Mouse (Mus musculus) heart, adult 18-20 months (tissue): ENCODE data around the gene Nrxn3. TPM values are rescaled to one million over a fixed set of nuclear protein-coding genes. Genes with fewer than 3 reads are reported as not detected.

ENCODE experiments used
- DNase-seq, 2 experiments: peaks; one replicate each; pipeline ENCODE4 v3.0.0; 2021 to 2022; ENCODE audit warnings: mixed read lengths in 1 of 2
- total RNA-seq, 2 experiments: library from RNA; stranded (reverse); gene quantifications; 2 replicates each; pipeline ENCODE4 v1.2.3; 2021

The Nrxn3 gene
- total RNA-seq, 2 experiments from 2014 or later = 0.10 to 0.15 TPM

DNA sequence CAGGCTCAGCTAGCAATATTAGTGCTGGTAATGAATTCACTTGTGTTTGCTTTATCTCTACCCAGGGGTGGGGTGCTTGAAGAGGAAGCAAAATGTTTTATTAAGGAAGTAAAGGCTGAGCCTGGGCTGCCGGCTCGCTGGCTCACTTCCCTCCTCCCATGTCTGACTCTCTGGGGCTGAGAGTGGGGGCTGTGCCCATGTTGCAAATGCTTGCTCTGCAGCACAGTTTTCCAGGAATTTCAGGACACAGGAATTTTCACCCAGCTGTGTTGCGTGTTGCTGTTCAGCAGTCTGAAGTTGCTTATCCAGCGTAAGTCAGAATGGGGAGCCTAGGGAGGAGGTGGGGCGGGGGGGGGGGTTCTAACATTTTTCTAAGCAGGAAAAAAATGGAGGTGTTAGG, 89.5 kb downstream of the Nrxn3 start:
- peak; percentile 3 to 29 for DNase-seq

DNA sequence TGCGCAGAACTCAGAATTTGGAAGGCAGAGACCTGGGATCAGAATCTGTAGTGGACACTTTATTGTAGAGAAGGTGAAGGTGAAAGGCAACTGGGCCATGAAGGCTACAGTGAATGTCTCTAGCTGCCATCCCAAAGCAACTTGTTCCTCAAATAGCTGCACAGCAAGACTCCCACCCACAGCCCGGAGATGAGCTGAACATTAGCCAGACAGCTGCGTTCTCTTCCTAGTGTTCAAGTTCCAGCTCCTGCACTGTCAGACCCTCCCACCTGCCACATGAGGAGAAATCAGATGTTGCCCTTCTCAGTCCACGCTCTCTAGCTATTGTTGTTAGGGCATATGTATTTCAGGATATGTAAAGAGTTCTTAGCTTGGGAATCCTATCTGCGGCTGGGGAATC, 94.2 kb downstream of the Nrxn3 start:
- DNase-seq = no peak

DNA sequence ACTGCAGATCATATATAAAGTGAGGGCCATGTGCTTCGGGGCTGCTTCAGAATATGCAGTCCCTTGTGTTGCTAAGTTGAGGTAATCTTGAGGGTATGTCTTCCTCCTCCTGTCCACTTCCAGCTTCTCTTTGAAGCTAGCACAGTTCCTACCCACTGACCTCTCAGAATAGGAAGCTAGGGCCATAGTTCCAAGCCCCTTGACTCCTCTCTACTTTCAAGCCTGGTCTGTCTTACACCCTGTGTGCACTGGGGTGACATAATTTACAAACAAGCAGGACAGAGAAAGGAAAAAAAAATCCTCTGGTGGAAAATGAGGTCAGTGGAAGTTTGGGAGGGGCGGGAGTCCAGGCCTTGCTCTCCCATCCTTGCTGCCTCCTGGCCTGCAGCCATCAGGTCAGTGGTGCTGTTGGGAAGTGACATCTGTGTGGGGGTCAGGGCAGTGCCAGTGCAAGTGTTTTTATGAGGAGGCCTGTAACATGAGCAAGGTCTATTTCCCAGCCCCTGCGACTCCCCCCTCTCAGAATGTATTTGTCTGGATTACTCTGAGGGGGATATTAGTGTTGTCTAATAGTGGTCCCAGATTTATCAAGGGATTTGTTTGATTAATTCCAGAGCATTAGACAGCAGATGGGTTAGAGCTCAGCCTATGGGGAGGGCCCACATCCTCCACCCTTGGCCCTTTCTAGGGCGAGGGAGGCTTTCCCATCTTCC, 96.1 kb downstream of the Nrxn3 start:
- DNase-seq = peak; percentile 41 to 62

DNA sequence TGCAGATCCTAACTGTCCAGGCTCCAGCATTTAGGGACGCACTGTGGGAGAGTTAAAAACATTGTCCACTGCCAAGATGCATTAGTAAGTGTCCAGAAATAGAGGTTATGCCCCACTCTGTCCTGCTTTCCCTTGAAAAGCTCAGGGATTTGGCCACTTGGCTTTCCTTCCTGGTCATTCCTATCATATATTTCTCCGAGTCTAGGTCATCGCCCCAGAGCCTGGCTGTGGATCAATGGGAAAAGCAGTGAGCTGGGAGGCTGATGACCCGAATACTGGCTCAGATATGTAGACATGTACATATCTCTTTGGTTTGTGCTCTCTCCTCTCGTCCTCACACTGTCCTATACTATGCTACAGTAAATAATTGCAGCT, 96.6 kb downstream of the Nrxn3 start:
- peak; percentile 27 to 41 for DNase-seq

DNA sequence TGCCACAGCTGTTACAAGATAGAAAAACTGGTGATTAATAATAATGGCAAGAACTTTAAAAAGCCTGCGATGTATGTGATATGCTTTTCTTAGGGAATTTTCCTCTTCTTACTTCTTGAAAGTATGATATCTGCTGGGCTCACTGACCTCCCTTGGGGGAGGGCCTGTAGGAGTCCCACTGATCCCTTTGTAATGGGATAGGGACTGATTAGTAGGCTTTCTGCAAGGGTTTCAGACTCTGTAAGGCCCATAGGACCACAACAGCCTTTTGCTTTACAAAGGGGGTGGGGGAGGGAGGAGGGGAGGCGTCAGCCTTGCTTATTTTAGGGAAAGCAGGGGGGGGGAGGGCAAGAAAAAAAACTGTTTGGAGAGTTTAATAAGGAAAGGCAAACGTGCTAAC, 97.5 kb downstream of the Nrxn3 start:
- DNase-seq = no peak

DNA sequence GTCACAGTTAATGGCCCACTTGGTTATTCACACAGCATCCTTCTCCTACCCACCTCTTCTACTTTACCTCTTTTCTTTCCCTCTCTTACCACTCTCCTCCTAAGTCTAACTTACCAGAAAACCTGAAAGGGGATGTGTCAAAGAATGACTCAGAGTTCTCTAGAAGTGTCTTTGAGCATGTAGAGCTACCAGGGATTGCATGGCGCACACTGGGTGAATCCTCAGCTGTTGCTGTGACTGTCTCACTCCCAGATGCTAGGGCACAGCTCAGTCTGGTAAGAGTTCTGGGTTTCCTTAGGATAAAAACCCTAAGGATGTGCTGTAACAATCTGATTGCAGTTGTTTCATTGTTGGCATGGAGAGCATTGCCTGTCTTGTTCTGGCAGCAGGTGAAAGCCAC, 108.2 kb downstream of the Nrxn3 start:
- DNase-seq = no peak

DNA sequence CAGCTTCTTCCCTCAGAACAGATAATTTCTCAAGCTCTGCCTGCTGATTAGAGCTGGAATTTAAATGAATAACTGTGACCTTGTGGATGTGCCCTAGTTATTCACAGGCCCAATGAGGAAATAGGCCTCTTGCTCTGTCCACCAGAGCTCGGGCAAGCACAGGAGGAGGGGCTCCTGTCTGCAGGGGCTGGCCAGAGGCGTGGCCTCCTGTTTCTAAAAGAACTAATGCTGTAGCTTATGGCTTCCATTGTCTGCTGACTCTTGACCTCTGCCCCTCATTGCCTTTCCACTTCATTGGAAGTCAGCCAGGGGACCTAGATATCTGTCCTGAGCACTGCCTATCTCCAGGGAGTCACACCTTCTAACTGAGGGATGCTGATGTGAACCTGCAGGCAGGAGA, 113.1 kb downstream of the Nrxn3 start:
- DNase-seq = no peak

DNA sequence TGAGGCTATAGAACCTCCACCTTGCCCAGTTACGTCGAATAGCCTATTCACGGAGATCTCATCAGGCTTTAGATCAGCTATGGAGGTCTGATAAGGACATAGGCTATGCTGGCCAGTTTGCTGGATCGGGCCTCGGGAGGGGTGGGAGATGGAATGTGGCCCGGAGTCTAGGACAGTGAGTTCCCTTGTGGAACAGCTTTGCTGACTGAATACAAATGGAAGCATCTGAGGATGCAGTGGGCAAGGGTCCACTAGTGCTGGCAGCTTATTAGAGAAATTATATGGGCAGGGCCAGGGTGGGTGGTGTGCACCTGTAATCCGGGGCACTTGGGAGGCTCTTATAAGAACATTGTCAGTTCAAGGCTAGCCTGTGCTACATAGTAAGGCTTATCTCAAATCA, 117.0 kb downstream of the Nrxn3 start:
- no peak for DNase-seq

DNA sequence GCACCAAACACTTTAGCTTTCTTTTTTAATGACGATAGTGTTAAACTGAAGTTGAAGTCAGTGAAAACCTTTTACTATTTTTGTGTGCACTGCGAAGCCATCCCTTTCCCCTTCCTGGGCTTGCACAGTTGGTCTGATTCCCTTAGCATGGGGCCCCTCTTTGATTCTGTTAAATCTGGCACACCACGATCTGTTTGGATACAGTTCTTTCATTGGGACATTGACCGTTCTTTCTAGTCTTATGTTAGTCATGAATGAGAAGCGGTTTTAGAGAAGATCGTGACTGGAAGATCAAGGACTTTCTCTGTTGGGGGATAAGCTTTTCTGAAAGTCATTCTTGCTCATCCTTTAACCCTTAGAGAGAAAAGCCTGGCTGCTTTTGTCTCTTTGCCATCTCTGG, 118.7 kb downstream of the Nrxn3 start:
- DNase-seq = no peak

DNA sequence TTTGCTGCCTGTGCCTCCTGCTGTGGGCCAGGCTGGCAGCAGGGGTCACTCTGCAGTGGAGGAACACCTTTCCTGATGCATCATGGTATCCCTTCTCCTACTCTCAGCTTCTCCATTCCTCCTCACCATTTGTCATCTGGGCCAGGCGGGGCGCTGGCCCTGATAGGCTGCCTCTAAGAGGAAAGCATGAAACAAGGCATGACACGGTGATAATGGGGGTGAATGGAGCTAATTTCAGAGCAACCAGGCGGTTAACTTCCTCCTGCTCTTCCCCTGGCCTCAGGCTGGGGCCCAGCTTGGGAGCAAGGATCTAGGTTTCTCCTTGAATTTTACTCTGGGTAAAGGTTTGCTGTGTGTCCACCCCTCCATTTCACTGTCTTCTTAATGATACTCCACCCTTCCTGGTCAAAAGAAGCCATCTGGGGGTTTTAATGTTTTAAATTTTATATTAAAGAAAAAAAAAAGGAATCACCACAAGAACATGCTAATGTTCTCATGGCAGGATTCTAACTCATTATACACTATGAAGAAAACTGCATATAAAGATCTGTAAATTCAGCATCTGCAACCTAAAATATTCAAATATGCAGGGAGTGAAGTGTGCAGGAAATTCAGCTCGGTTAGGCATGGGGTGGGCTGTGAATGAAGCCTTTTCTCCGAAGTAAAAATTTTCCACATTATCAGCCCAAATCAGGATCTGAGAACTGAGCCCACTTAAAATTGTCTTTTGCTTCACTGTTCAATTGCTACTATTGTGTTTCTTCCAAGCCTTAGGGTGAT, 127.9 kb downstream of the Nrxn3 start:
- DNase-seq = no peak

DNA sequence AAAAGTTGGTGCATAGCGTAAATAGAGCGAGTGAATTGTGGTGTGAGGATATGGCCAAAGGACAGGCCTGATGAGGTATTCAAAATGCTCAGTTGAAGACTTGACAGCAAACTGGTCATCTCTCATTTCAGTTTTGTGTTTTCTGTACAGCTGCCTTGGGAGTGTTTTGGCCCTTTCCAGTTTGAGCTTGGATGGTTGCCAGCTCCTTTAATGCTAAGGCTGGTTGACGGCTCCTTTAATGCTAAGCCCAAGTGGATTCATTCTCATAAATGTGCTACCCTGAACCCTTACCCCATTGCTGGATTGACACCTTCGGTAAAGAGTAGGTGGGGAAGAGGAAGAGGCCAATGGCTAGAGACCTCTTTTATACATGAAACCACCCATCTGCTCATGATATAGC, 131.4 kb downstream of the Nrxn3 start:
- no peak for DNase-seq

DNA sequence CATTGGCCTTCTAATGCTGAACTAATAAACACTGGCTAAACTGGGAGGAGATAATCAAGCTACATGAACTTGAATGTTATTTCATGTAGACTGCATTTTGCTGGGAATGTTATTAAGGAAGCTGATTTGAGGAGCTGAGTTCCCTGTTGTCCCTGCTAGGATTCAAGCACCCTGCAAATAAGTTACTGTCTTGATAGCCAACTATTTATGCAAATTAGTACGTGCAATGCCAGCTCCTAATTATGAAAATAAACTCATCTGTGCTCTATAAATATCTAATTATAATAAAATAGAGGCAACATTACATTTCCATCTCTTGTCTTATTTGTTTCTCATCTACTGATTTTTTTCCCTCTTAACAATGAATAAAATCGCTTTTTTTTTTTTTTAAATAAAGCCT, 135.0 kb downstream of the Nrxn3 start:
- no peak for DNase-seq

DNA sequence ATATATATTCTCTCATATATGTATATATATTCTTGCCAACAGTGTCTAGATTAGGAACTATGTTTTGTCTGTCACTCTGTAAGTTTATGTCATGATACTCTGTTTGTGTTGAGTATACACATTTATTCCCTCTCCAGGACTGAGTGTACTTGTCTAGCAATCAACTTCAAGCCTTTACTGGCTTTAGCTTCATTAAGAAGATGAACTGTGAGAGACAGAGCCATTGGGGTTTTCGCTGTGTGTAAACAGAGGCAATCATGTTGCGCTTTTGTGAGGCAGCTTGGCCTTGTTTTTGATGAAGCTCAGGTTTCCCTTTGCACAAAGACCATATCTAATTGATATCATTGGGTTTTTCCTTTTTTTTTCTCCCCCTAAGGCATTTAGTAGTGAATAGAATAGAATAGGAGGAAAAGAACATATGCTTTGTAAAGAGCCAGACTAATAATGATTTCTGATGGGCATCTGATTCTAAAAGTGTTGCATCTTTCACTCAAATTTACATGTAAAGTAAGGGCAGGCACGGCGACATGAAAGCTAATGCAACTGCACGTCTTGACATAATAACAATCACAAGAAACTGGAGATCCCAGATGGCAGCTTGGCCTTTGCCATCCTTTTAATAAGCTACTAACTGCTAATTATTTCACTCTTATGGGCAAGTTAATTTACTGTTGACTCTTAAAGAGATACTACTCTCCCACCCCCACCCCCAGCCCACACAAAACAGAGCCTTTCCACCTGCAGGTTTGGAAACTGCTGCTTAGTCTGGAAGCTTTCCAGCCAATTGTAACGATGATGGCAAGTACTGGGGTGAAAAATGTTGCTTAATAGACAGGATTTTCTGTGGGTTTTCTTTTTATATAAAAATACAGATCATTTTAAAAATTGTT, 137.0 kb downstream of the Nrxn3 start:
- DNase-seq = no peak

DNA sequence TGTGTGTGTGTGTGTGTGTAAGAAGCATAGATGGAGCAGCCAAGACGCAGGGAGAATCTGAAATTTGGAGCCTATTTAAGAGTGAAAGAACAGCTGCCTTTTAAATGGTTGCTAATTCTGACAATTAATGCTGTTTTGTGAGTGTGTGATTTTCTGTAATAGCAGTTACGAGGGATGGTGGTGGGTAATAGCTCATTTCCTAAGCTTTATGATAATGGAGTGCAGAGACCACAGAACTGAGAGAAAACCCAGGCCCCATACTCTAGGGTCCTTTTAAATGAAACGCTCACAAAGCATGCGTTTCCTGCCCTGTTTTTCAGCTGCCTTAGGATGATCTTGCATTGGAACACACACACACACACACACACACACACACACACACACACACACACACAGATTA, 137.7 kb downstream of the Nrxn3 start:
- DNase-seq = no peak

DNA sequence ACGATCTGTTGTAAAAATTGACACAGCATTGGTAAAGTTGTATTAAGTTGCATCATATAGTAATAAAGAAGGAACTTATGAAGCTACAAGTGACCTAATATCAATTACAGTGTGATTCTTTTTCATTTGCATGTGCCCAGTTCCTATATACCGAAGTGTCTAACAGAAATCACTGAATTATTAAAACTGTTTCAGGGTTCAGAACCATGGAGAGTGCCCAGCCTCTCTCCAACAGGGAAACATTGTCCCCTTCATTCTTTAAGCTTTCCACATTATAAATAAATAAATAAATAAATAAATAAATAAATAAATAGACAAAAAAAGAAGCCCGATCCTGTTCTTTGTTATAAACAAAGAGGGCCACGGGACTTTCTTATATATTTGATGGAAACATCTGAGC, 140.4 kb downstream of the Nrxn3 start:
- no peak for DNase-seq

DNA sequence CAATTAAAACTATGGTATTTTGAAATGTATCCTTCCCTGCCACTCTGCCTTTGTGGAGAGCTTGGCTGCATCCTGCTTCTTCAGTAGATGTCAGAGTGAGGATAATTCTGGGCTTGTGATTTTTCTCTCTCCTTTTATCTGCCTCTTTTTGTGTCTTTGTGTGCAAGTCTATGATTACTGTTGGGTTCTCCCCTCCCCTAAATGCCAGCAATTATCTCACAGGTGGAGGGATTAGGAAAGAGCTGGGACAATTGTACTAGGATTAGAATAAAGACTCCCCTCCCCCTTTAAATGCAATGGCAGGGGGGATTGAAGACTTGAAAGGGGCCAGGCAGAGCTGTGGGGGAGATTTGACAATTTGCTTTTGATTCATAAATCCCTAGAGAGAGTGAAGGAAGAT, 145.6 kb downstream of the Nrxn3 start:
- DNase-seq = no peak

DNA sequence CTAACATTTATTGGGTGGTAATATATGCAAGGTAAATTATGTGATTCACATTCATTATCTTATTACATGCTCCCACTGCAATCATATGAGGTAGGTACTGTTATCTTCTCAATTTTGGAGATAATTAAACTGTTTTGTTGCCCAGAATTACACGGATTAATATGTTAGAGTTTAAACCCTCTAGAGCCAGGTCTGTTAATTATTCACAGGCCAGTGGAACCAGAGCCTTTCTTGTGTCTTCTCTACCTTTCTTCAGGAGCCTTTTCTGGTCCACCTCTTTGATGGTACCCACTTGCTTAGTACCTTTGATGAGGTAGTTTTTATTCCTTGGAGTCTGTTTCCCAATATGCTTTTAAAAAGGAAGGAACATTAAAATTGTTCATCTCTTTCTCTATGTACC, 174.7 kb downstream of the Nrxn3 start:
- no peak for DNase-seq

DNA sequence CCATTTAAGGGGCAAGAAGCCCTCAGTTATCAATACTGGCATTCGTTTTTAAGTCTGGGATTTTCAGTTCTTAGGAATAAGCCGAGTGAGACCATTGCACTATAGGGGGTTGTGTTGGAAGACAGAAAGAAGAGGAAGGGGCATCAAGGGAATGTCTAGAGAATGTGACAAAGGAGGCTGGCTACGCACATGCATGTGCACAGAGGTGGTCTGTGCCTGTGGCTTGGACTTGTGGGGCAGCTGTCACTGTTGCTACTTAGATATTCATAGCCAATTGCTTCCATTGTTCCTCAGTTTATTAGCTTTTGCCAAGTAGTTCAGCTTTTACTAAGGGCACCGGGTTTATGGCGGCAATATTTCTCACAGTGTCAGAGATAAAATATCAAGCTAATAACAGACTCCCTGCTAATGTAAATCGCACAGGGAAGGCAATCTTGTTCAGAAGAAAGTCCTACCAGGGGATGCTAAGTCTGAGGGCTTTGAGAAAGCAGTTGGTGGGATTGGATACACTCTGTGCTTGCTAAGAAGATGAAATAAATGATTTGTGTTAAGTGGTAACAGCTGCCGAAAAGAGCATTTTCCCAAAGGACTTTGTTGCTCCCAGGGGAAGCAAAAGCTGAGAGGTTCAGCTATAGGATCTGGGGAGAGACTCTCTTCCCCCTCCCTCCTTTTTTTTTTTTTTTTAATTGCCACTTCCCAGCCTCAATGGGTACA, 177.5 kb downstream of the Nrxn3 start:
- DNase-seq = no peak

DNA sequence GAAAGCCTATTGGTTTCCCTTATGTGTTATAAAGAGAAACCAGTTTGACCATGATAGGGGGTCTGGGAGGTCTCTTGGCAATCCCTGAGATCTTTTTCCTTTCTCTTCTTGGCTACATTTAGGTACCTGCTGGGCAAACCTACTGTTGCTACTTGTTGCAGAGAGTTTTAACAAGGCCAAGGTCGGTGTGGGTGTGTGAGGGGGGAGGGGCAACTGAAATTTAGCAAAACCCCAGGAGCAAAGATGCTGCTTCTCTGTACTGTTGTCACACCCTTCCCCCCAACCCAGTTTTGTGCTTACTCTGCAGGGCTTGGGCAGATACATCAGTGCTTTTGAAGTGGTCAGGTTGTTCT, 178.0 kb downstream of the Nrxn3 start:
- no peak for DNase-seq

DNA sequence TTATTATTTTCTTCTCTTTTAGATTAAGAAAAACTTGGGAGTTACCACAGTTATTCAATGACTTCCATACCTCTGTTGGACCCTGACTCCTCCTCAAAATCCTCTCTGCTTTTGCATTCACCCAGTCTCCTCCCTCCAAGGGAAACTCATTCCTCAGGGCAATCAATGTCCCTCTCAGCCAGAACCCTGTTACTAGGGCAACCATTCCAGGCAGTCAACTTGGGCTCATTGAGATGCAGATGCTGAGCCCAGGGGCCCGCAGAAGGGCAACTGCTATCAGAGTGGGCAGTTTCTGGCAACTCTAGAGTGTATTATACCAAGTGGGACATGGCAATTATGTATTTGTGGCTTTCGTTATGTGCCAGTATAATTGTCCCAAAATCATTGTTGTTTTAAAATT, 188.1 kb downstream of the Nrxn3 start:
- DNase-seq = no peak

DNA sequence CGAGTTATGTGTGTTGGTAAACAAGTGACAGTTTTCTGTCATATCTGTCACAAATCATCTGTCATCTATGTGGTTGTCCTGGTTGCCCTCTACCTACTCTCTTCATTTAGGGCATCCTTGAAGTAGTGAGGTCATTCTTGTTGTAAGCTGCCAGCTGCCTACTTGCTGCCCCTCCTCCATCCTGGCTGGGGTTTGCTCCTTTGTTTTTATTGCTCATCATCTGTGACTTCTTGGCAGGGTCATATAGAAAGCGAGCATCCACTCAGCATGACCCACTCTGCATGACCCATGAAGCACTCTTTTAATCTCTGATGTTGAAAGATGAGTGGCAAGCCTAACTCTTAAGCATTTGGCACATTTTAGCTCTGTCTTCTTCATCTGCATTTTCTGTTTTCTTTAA, 194.1 kb downstream of the Nrxn3 start:
- no peak for DNase-seq

DNA sequence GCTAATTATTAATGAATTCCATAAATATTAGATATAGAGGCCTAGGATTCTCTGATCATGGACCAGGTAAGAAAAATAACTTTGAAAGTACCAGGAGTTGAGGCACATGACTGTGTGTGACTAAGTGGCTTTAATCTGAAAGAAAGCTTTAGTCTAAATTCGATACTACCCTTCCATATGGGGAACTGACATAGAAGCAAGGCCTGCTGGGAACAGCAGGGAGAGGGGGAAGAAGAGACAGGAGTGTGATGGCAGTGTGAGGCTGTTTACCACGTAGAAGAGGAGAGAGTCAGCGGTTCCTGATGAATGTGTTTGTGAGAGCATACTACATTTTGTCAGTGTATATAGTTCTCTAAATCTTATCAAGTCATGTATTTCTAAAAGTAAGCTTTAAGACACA, 202.2 kb downstream of the Nrxn3 start:
- DNase-seq = no peak

DNA sequence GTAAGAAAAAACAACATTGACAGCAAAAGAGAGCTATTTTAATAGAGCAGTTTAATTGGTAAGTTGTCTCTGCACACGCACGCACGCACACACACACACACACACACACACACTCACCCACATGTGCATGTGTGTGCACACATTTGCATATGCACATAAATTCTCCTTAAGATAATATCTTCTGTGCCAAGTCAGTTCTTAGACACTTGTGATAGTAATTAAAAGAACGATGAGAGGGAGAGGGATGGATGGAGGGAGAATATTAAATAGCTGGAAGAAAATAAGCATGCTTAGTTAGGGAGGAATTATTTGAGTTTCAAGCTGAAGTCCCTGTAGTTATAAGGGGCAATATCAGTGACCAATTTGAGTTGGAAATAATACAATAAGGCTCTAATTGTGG, 203.6 kb downstream of the Nrxn3 start:
- no peak for DNase-seq
